Mouse (Mus musculus) small intestine, adult 2 months (tissue): ENCODE results near the gene Ptpn11.

Source experiments
- CTCF ChIP-seq: fragments of 200-500 bp; IDR thresholded peaks from 2 replicates; pipeline ENCODE4 v1.5.1; 2012; ENCODE audit warnings: low read depth, mild to moderate bottlenecking, control low read depth, inconsistent platforms, low read length, moderate library complexity, mixed read lengths; ENCODE audit not compliant: insufficient replicate concordance, insufficient read length; ENCODE audit errors: extremely low read depth
- POLR2A ChIP-seq: fragments of 200-500 bp; IDR thresholded peaks from 2 replicates; pipeline ENCODE4 v1.6.1; 2012; ENCODE audit warnings: low read depth, mild to moderate bottlenecking, control low read depth, inconsistent platforms, low read length, moderate library complexity

- TF ChIP-seq POLR2A (no peak), CTCF (no peak)
Measured at GRCm38 (mm10) chr5:121238208-121238607, 47.0 kb upstream of the Ptpn11 start.
